In genomic region chr16:55503273-55503672, GRCm38 (mm10) we compare ENCODE assay signal across 15 mouse cellular contexts.
DNase-seq lines count a peak whose midpoint lies in the region; ATAC-seq and TF ChIP-seq lines count a peak whose summit lies in the region.
"Had no signal": no experiment of that assay in that cellular context is flagged by ENCODE, and none has a peak within 500 bp of the region (broad histone marks: within the 10 kb centered on the region; RNA-seq: fewer than 3 reads in every experiment).

No protein-coding gene starts in this region.

- peak; percentile 26; the same call in 1 of the 2 replicates for TF ChIP-seq CTCF in liver, embryonic 14.5 days (IDR thresholded peaks at IDR 0.05; ENCODE audit: low read depth)
- TF ChIP-seq CTCF in E14TG2a.4 (conservative IDR thresholded peaks at IDR 0.05; ENCODE audit: low read length): peak; percentile 56

- ATAC-seq in liver, embryonic 14.5 days (ENCODE audit: insufficient read depth): no peak
- ATAC-seq: forebrain, embryonic 14.5 days; midbrain, embryonic 15.5 days had no signal

- H3K9ac ChIP-seq in liver, embryonic 14.5 days (replicated peaks): no peak overlapping the region
- H3K9ac ChIP-seq: hindbrain, embryonic 13.5 days; liver, embryonic 15.5 days; midbrain, embryonic 15.5 days; neural tube, embryonic 15.5 days had no signal

- no peaks in the 10 kb centered on the region for H3K36me3 ChIP-seq in liver, embryonic 14.5 days (replicated peaks; ENCODE audit: control insufficient read depth, insufficient read depth, low read depth)
- no peaks in the 10 kb centered on the region for H3K36me3 ChIP-seq in E14TG2a.4 (ENCODE audit: insufficient read depth, low read length)
- no peaks in the 10 kb centered on the region for H3K36me3 ChIP-seq in embryonic facial prominence, embryonic 10.5 days (replicated peaks)
- H3K36me3 ChIP-seq: hindbrain, embryonic 13.5 days; liver, embryonic 15.5 days; midbrain, embryonic 15.5 days; neural tube, embryonic 15.5 days had no signal

- no peak overlapping the region for H3K27ac ChIP-seq in liver, embryonic 14.5 days
- no peak overlapping the region for H3K27ac ChIP-seq in embryonic facial prominence, embryonic 10.5 days (replicated peaks)
- H3K27ac ChIP-seq: hindbrain, embryonic 13.5 days; liver, embryonic 15.5 days; midbrain, embryonic 15.5 days; neural tube, embryonic 15.5 days had no signal

- no peak overlapping the region for H3K4me2 ChIP-seq in liver, embryonic 14.5 days (ENCODE audit: low read depth)
- H3K4me2 ChIP-seq: hindbrain, embryonic 13.5 days; liver, embryonic 15.5 days; midbrain, embryonic 15.5 days; neural tube, embryonic 15.5 days had no signal

- peaks cover 0 to 3% of the 10 kb centered on the region in 2 experiments; a peak in 1 of 4 replicates for H3K4me1 ChIP-seq in liver, embryonic 14.5 days (replicated peaks; ENCODE audit: control insufficient read depth in 2 of 2, insufficient read depth in 2 of 2, low read length in 1 of 2)
- H3K4me1 ChIP-seq in E14TG2a.4 (replicated peaks; ENCODE audit: low read depth, low read length): no peaks in the 10 kb centered on the region
- H3K4me1 ChIP-seq in embryonic facial prominence, embryonic 10.5 days: no peaks in the 10 kb centered on the region
- H3K4me1 ChIP-seq: hindbrain, embryonic 13.5 days; liver, embryonic 15.5 days; midbrain, embryonic 15.5 days; neural tube, embryonic 15.5 days had no signal

- no peaks in the 10 kb centered on the region for H3K9me3 ChIP-seq in liver, embryonic 14.5 days (ENCODE audit: control insufficient read depth, low read length)
- no peaks in the 10 kb centered on the region for H3K9me3 ChIP-seq in E14TG2a.4 (ENCODE audit: low read length)
- no peaks in the 10 kb centered on the region for H3K9me3 ChIP-seq in embryonic facial prominence, embryonic 10.5 days
- H3K9me3 ChIP-seq: hindbrain, embryonic 13.5 days; liver, embryonic 15.5 days; midbrain, embryonic 15.5 days; neural tube, embryonic 15.5 days had no signal

- DNase-seq in liver, embryonic 14.5 days (ENCODE audit: low read depth in 3 of 3, low spot score in 3 of 3): no peak
- no peak for DNase-seq in liver
- peak; percentile 43 for DNase-seq in A20 (ENCODE audit: low read depth, low spot score)
- DNase-seq in naive thymus-derived CD4-positive, alpha-beta T cell, adult 2 months (ENCODE audit: low read depth): peak; percentile 16
- DNase-seq in frontal cortex, postnatal 36 days (ENCODE audit: low spot score in 2 of 2): no peak
- no peak for DNase-seq in embryonic facial prominence, embryonic 10.5 days (ENCODE audit: low spot score)
- DNase-seq: cerebellum, postnatal 10 days; kidney, postnatal 14 days; right cerebral cortex, postnatal 14 days had no signal

- no peak for TF ChIP-seq EP300 in liver, embryonic 14.5 days (IDR thresholded peaks at IDR 0.05; ENCODE audit: low read depth)

- no peak overlapping the region for H3K4me3 ChIP-seq in liver, embryonic 14.5 days (ENCODE audit: insufficient read depth in 1 of 2, low read depth in 2 of 2, low read length in 2 of 2)
- no peak overlapping the region for H3K4me3 ChIP-seq in E14TG2a.4 (replicated peaks; ENCODE audit: low read length)
- no peak overlapping the region for H3K4me3 ChIP-seq in embryonic facial prominence, embryonic 10.5 days
- H3K4me3 ChIP-seq: hindbrain, embryonic 13.5 days; liver, embryonic 15.5 days; midbrain, embryonic 15.5 days; neural tube, embryonic 15.5 days had no signal

- no peaks in the 10 kb centered on the region for H3K27me3 ChIP-seq in liver, embryonic 14.5 days (ENCODE audit: control insufficient read depth, insufficient read depth, low read length)
- no peaks in the 10 kb centered on the region for H3K27me3 ChIP-seq in E14TG2a.4 (ENCODE audit: insufficient read depth, low read length)
- no peaks in the 10 kb centered on the region for H3K27me3 ChIP-seq in embryonic facial prominence, embryonic 10.5 days (replicated peaks; ENCODE audit: low read depth, poor library complexity, severe bottlenecking)
- H3K27me3 ChIP-seq: hindbrain, embryonic 13.5 days; liver, embryonic 15.5 days; midbrain, embryonic 15.5 days; neural tube, embryonic 15.5 days had no signal

Comparison
In these comparisons a context has a peak if more than half of its experiments do, and no peak if none do; other contexts are left out.
1. DNase-seq: peak in A20 (single experiment) and naive thymus-derived CD4-positive, alpha-beta T cell, adult 2 months (single experiment); none in liver, embryonic 14.5 days (0 of 3), liver (single experiment), frontal cortex, postnatal 36 days (0 of 2) and embryonic facial prominence, embryonic 10.5 days (single experiment).